Mouse (Mus musculus) cortical plate, adult 2 months (tissue): ENCODE data around the gene Wt1. TPM values are rescaled to one million over a fixed set of nuclear protein-coding genes. Genes with fewer than 3 reads are reported as not detected.

Source experiments
- H3K27ac ChIP-seq: fragments of 200-500 bp; 2 replicates; pipeline ENCODE4 v1.5.1; 2012; ENCODE audit warnings: low read length, control low read depth, inconsistent platforms; ENCODE audit not compliant: insufficient read depth
- H3K4me1 ChIP-seq: fragments of 200-500 bp; 2 replicates; pipeline ENCODE4 v1.6.1; 2011; ENCODE audit warnings: low read length; ENCODE audit not compliant: control insufficient read depth, insufficient read depth
- H3K4me3 ChIP-seq: fragments of 200-500 bp; 2 replicates; pipeline ENCODE4 v1.5.1; 2011; ENCODE audit warnings: mild to moderate bottlenecking, low read length, control low read depth; ENCODE audit not compliant: insufficient read depth
- CTCF ChIP-seq: fragments of 200-500 bp; IDR thresholded peaks from 2 replicates; pipeline ENCODE4 v1.5.1; 2011; ENCODE audit warnings: mild to moderate bottlenecking, control low read depth, low read length; ENCODE audit not compliant: insufficient read depth; ENCODE audit errors: extremely low read depth
- POLR2A ChIP-seq: fragments of 200-500 bp; IDR thresholded peaks from 2 replicates; pipeline ENCODE4 v1.6.1; 2011; ENCODE audit warnings: mild to moderate bottlenecking, low read length, control low read depth; ENCODE audit not compliant: insufficient read depth; ENCODE audit errors: extremely low read depth
- polyA plus RNA-seq: library from polyadenylated mRNA; depleted of rRNA; stranded (reverse); fragments of >200 nt; gene quantifications from 2 replicates; pipeline ENCODE4 v1.2.3, GENCODE M21; 2012

Wt1 gene
- polyA plus RNA-seq, 1 experiment: 0.17 TPM

GRCm38 (mm10) chr2:105132300-105132699, 6.0 kb downstream of the Wt1 start:
- TF ChIP-seq POLR2A (no peak), CTCF (no peak)
- Histone ChIP-seq H3K4me1 (no peaks in the 10 kb centered on the region), H3K4me3 (no peak overlapping the region), H3K27ac (no peak overlapping the region)

GRCm38 (mm10) chr2:105132933-105133795, 6.8 kb downstream of the Wt1 start:
- H3K4me1 ChIP-seq: no peaks in the 10 kb centered on the region
- TF ChIP-seq CTCF (no peak), POLR2A (no peak)
- H3K4me3 ChIP-seq: no peak overlapping the region
- no peak overlapping the region for H3K27ac ChIP-seq

- TF ChIP-seq POLR2A: no peak
- no peak for TF ChIP-seq CTCF
- Histone ChIP-seq H3K27ac (no peak overlapping the region), H3K4me3 (no peak overlapping the region), H3K4me1 (no peaks in the 10 kb centered on the region)
Observed at GRCm38 (mm10) chr2:105134296-105134695, 8.0 kb downstream of the Wt1 start.

GRCm38 (mm10) chr2:105139471-105139870, 13.1 kb downstream of the Wt1 start:
- Histone ChIP-seq H3K4me1 (no peaks in the 10 kb centered on the region), H3K4me3 (no peak overlapping the region), H3K27ac (no peak overlapping the region)
- TF ChIP-seq POLR2A (no peak), CTCF (no peak)

- Histone ChIP-seq H3K4me3 (no peak overlapping the region), H3K4me1 (no peaks in the 10 kb centered on the region), H3K27ac (no peak overlapping the region)
- TF ChIP-seq CTCF (no peak), POLR2A (no peak)
Observed at GRCm38 (mm10) chr2:105141371-105141770, 15.0 kb downstream of the Wt1 start.

- TF ChIP-seq POLR2A (no peak), CTCF (no peak)
- no peak overlapping the region for H3K27ac ChIP-seq
- no peaks in the 10 kb centered on the region for H3K4me1 ChIP-seq
- no peak overlapping the region for H3K4me3 ChIP-seq
Observed at GRCm38 (mm10) chr2:105143731-105144130, 17.4 kb downstream of the Wt1 start.

- Histone ChIP-seq H3K27ac (no peak overlapping the region), H3K4me1 (no peaks in the 10 kb centered on the region), H3K4me3 (no peak overlapping the region)
- TF ChIP-seq CTCF (no peak), POLR2A (no peak)
Observed at GRCm38 (mm10) chr2:105151544-105151943, 25.2 kb downstream of the Wt1 start.

- no peaks in the 10 kb centered on the region for H3K4me1 ChIP-seq
- H3K4me3 ChIP-seq: no peak overlapping the region
- H3K27ac ChIP-seq: no peak overlapping the region
- no peak for TF ChIP-seq POLR2A
- no peak for TF ChIP-seq CTCF
Observed at GRCm38 (mm10) chr2:105153046-105153445, 26.7 kb downstream of the Wt1 start.

GRCm38 (mm10) chr2:105160949-105161348, 34.6 kb downstream of the Wt1 start:
- H3K4me3 ChIP-seq: no peak overlapping the region
- H3K27ac ChIP-seq: no peak overlapping the region
- no peaks in the 10 kb centered on the region for H3K4me1 ChIP-seq
- TF ChIP-seq CTCF (no peak), POLR2A (no peak)

- Histone ChIP-seq H3K4me3 (no peak overlapping the region), H3K27ac (no peak overlapping the region), H3K4me1 (no peaks in the 10 kb centered on the region)
- TF ChIP-seq CTCF (no peak), POLR2A (no peak)
Observed at GRCm38 (mm10) chr2:105162763-105163162, 36.4 kb downstream of the Wt1 start.
